Mouse (Mus musculus) brain, adult 10 weeks (tissue): ENCODE data around the gene Gm21852. TPM values are rescaled to one million over a fixed set of nuclear protein-coding genes. Genes with fewer than 3 reads are reported as not detected.

Source experiments
- polyA plus RNA-seq: library from polyadenylated mRNA; stranded (reverse); fragments of 350-450 nt; fragmentation: Illumina TruSeq; extraction: RNeasy Lipid Tissue Mini Kit (QIAGEN cat#74804); gene quantifications from one replicate; pipeline ENCODE4 v1.2.3, GENCODE M21; 2015; ENCODE audit warnings: low read depth, low replicate concordance

The Gm21852 gene
- not detected for polyA plus RNA-seq

GRCm38 (mm10) chrY:40651896-40652295, at the start of gene Gm21852:
Gene Gm21852 (minus strand): TSS chrY:40651996.

Other genes starting within 250 kb of the Gm21852 start
- not detected for gene Gm21797, start 123.8 kb upstream of the Gm21852 start, polyA plus RNA-seq
- not detected for gene Gm20795, start 152.9 kb upstream of the Gm21852 start, polyA plus RNA-seq